Mouse (Mus musculus) thymus, postnatal 4 days (tissue): Measurements from ENCODE around the gene Tubgcp5.

Experiments used
- DNase-seq: peaks from one replicate; pipeline ENCODE4 v3.0.0; 2021

Tubgcp5 gene

GRCm38 (mm10) chr7:55855597-55855996 is 61.6 kb downstream of the Tubgcp5 start:
- no peak for DNase-seq

GRCm38 (mm10) chr7:55856741-55857140 is 62.8 kb downstream of the Tubgcp5 start:
- no peak for DNase-seq

- no peak for DNase-seq
Measured at GRCm38 (mm10) chr7:55857729-55858128, 63.8 kb downstream of the Tubgcp5 start.

- no peak for DNase-seq
Measured at GRCm38 (mm10) chr7:55858836-55859517, 65.0 kb downstream of the Tubgcp5 start.

- DNase-seq, result no peak
Measured at GRCm38 (mm10) chr7:55859518-55859872, 65.5 kb downstream of the Tubgcp5 start.

GRCm38 (mm10) chr7:55859956-55860355 is 66.0 kb downstream of the Tubgcp5 start:
- DNase-seq, result no peak

GRCm38 (mm10) chr7:55861175-55861574 is 67.2 kb downstream of the Tubgcp5 start:
- DNase-seq, result no peak

GRCm38 (mm10) chr7:55865044-55865443 is 71.1 kb downstream of the Tubgcp5 start:
- DNase-seq, result no peak

GRCm38 (mm10) chr7:55865750-55866416 is 71.9 kb downstream of the Tubgcp5 start:
- DNase-seq, result no peak

GRCm38 (mm10) chr7:55868247-55868646 is 74.3 kb downstream of the Tubgcp5 start:
- DNase-seq, result no peak

GRCm38 (mm10) chr7:55869220-55869619 is 75.3 kb downstream of the Tubgcp5 start:
- no peak for DNase-seq

- DNase-seq, result no peak
Measured at GRCm38 (mm10) chr7:55870340-55871020, 76.5 kb downstream of the Tubgcp5 start.

GRCm38 (mm10) chr7:55871476-55871875 is 77.5 kb downstream of the Tubgcp5 start:
- no peak for DNase-seq

GRCm38 (mm10) chr7:55874703-55875102 is 80.7 kb downstream of the Tubgcp5 start:
- no peak for DNase-seq

GRCm38 (mm10) chr7:55877721-55878120 is 83.8 kb downstream of the Tubgcp5 start:
- no peak for DNase-seq

GRCm38 (mm10) chr7:55880882-55881281 is 86.9 kb downstream of the Tubgcp5 start:
- no peak for DNase-seq
